Mouse (Mus musculus) forebrain, embryonic 16.5 days (tissue): ENCODE measurements at regions not wholly inside any gene's neighbourhood (a gene's known extent, or its start where the extent isn't known, plus 50 kb on each side); places are given as distances from the start of the nearest gene placed in this dataset.
A peak's percentile ranks its signal among the peaks of the same experiment; 100 is the strongest.

Experiments
- microRNA counts: library from miRNA; unstranded; fragments of <30 nt; microRNA quantifications from one replicate; lab custom pipeline; 2016
- microRNA-seq: library from miRNA; unstranded; fragments of <30 nt; microRNA quantifications from one replicate; pipeline ENCODE4, GENCODE M21; 2017

MicroRNA genes in the stretch of these regions (microRNA counts, 519-probe panel; counts per million panel counts)
- 5,838 counts per million, percentile 100 among the panel's probes with 10 or more counts for microRNA mmu-miR-9 (lab: Ali Mortazavi, UCI)

Small RNA genes in the stretch of these regions (microRNA-seq; reads per million reads assigned to microRNA genes)
- 4.6 reads per million, percentile 20 among the genes with 10 or more reads in this experiment for gene Mir9-2
